Comparison of ENCODE assay signal across 14 mouse cellular contexts in the genomic region with DNA sequence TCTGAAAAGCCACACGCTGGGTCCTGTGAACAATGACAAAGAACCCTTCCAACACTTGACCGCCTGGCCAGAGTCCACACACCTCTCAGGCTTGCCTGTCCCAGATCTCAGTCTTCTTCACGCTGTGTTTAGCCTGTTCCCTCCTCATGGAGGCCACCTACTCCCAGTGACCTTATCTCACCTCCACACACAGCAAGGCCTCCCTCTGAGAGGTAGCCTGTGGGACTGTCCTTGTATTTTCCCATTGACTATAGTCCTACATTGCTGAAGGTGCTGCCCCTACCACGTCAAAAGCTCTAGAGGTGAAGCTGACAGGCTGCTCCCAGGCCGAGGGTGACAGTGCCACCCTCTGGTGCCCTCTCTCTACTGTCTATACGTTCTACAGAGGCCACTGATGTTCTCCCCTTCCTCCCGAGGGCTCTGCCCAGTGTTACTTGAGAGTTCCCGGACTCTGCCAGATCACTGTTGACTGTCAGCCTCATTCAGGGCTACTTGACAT. TPM values are rescaled to one million over a fixed set of nuclear protein-coding genes. Genes with fewer than 3 reads are reported as not detected.
DNase-seq lines count a peak whose midpoint lies in the region; ATAC-seq and TF ChIP-seq lines count a peak whose summit lies in the region.
"Had no signal": no experiment of that assay in that cellular context is flagged by ENCODE, and none has a peak within 500 bp of the region (broad histone marks: within the 10 kb centered on the region; RNA-seq: fewer than 3 reads in every experiment).

No protein-coding gene starts in this region.

- TF ChIP-seq RAD21 in CH12.LX (IDR thresholded peaks at IDR 0.05; ENCODE audit: low read depth, low read length): peak; percentile 76

- no peak overlapping the region for H3K9ac ChIP-seq in intestine, embryonic 16.5 days (ENCODE audit: low read depth, low read length)
- H3K9ac ChIP-seq in intestine, embryonic 15.5 days: no peak overlapping the region
- H3K9ac ChIP-seq in CH12.LX (ENCODE audit: insufficient read depth, low read depth): no peak overlapping the region
- peak overlapping the region; percentile 44; the same call in 1 of the 2 replicates for H3K9ac ChIP-seq in liver, embryonic 15.5 days
- no peak overlapping the region for H3K9ac ChIP-seq in hindbrain, embryonic 14.5 days
- no peak overlapping the region for H3K9ac ChIP-seq in midbrain, postnatal 0 days (replicated peaks; ENCODE audit: low read length, poor library complexity, severe bottlenecking)

- TF ChIP-seq CTCF in CH12.LX (conservative IDR thresholded peaks at IDR 0.05 in 1 of 2, IDR thresholded peaks at IDR 0.05 in 1 of 2; ENCODE audit: low read depth in 2 of 2, low read length in 2 of 2): peak in 1 of 2 experiments; percentile 82; a peak in 2 of 4 replicates
- no peak for TF ChIP-seq CTCF in midbrain, postnatal 0 days (IDR thresholded peaks at IDR 0.05)

- 69% methylated on average over 8 of the region's 8 CpGs for WGBS in intestine, embryonic 16.5 days
- 61% methylated on average over 8 of the region's 8 CpGs for WGBS in intestine, embryonic 15.5 days
- WGBS in liver, embryonic 15.5 days (ENCODE audit: insufficient replicate concordance): 36% methylated on average over 8 of the region's 8 CpGs
- 75% methylated on average over 8 of the region's 8 CpGs for WGBS in hindbrain, embryonic 14.5 days
- 70% methylated on average over 8 of the region's 8 CpGs for WGBS in midbrain, postnatal 0 days

- TF ChIP-seq EP300 in CH12.LX (IDR thresholded peaks at IDR 0.05; ENCODE audit: low read length): no peak

- no peaks in the 10 kb centered on the region for H3K9me3 ChIP-seq in intestine, embryonic 16.5 days (ENCODE audit: control insufficient read depth, low read length)
- no peaks in the 10 kb centered on the region for H3K9me3 ChIP-seq in intestine, embryonic 15.5 days
- H3K9me3 ChIP-seq in CH12.LX (replicated peaks; ENCODE audit: low read length): no peaks in the 10 kb centered on the region
- no peaks in the 10 kb centered on the region for H3K9me3 ChIP-seq in liver, embryonic 15.5 days (replicated peaks)
- H3K9me3 ChIP-seq in hindbrain, embryonic 14.5 days (ENCODE audit: control insufficient read depth, low read length): no peaks in the 10 kb centered on the region
- no peaks in the 10 kb centered on the region for H3K9me3 ChIP-seq in midbrain, postnatal 0 days (ENCODE audit: low read length)

- no peak overlapping the region for H3K27ac ChIP-seq in intestine, embryonic 16.5 days (ENCODE audit: low read length)
- H3K27ac ChIP-seq in intestine, embryonic 15.5 days: no peak overlapping the region
- H3K27ac ChIP-seq in CH12.LX (ENCODE audit: insufficient read depth, low read depth): no peak overlapping the region
- peak overlapping the region; percentile 83 for H3K27ac ChIP-seq in liver, embryonic 15.5 days (replicated peaks)
- no peak overlapping the region for H3K27ac ChIP-seq in hindbrain, embryonic 14.5 days
- no peak overlapping the region for H3K27ac ChIP-seq in midbrain, postnatal 0 days (ENCODE audit: low read depth, low read length)

- no peak for TF ChIP-seq POLR2A in CH12.LX (IDR thresholded peaks at IDR 0.05; ENCODE audit: low read depth, low read length)

- no peak overlapping the region for H3K4me3 ChIP-seq in intestine, embryonic 16.5 days (ENCODE audit: low read length)
- H3K4me3 ChIP-seq in intestine, embryonic 15.5 days (replicated peaks): no peak overlapping the region
- no peak overlapping the region for H3K4me3 ChIP-seq in CH12.LX (replicated peaks in 1 of 3; ENCODE audit: low read depth in 2 of 3, low read length in 2 of 3, poor library complexity in 1 of 3)
- H3K4me3 ChIP-seq in liver, embryonic 15.5 days (replicated peaks): 0 out of 2 replicates have a peak overlapping the region, but pooled peaks have one; percentile 12
- no peak overlapping the region for H3K4me3 ChIP-seq in hindbrain, embryonic 14.5 days (replicated peaks; ENCODE audit: low read length)
- H3K4me3 ChIP-seq in midbrain, postnatal 0 days (ENCODE audit: low read depth, low read length): no peak overlapping the region

- no peaks in the 10 kb centered on the region for H3K79me2 ChIP-seq in CH12.LX (replicated peaks; ENCODE audit: control insufficient read depth, extremely low read depth, insufficient read depth, poor library complexity, severe bottlenecking)

- no peaks in the 10 kb centered on the region for H3K4me1 ChIP-seq in intestine, embryonic 16.5 days (ENCODE audit: control insufficient read depth, insufficient read depth, low read length)
- 0 out of 2 replicates have a peak, but pooled peaks cover 4% of the 10 kb centered on the region for H3K4me1 ChIP-seq in intestine, embryonic 15.5 days (replicated peaks)
- peaks cover 0 to 8% of the 10 kb centered on the region in 2 experiments; a peak in 2 of 4 replicates for H3K4me1 ChIP-seq in CH12.LX (ENCODE audit: control insufficient read depth in 1 of 2, insufficient read depth in 2 of 2)
- H3K4me1 ChIP-seq in liver, embryonic 15.5 days (replicated peaks): peaks cover 55% of the 10 kb centered on the region
- no peaks in the 10 kb centered on the region for H3K4me1 ChIP-seq in hindbrain, embryonic 14.5 days (replicated peaks; ENCODE audit: control insufficient read depth, insufficient read depth, low read length)
- no peaks in the 10 kb centered on the region for H3K4me1 ChIP-seq in midbrain, postnatal 0 days (ENCODE audit: insufficient read depth, low read length)

- H3K4me2 ChIP-seq in intestine, embryonic 16.5 days (ENCODE audit: low read depth, low read length): no peak overlapping the region
- no peak overlapping the region for H3K4me2 ChIP-seq in intestine, embryonic 15.5 days (replicated peaks)
- no peak overlapping the region for H3K4me2 ChIP-seq in CH12.LX (ENCODE audit: insufficient read depth, low read depth, poor library complexity, severe bottlenecking)
- H3K4me2 ChIP-seq in liver, embryonic 15.5 days: peak overlapping the region; percentile 55
- H3K4me2 ChIP-seq in hindbrain, embryonic 14.5 days (replicated peaks): no peak overlapping the region
- H3K4me2 ChIP-seq in midbrain, postnatal 0 days (ENCODE audit: low read depth, low read length, poor library complexity, severe bottlenecking): no peak overlapping the region

- peak; percentile 33; the same call in 1 of the 2 replicates for ATAC-seq in intestine, embryonic 16.5 days
- ATAC-seq in intestine, embryonic 15.5 days: no peak
- peak; percentile 90 for ATAC-seq in liver, embryonic 15.5 days (ENCODE audit: insufficient read depth)
- ATAC-seq in hindbrain, embryonic 14.5 days (ENCODE audit: low FRiP score): no peak
- ATAC-seq in midbrain, postnatal 0 days (ENCODE audit: low FRiP score): no peak
- ATAC-seq: hindbrain, embryonic 16.5 days had no signal

- H3K36me3 ChIP-seq in intestine, embryonic 16.5 days (ENCODE audit: control insufficient read depth, insufficient read depth, low read length): no peaks in the 10 kb centered on the region
- H3K36me3 ChIP-seq in intestine, embryonic 15.5 days: no peaks in the 10 kb centered on the region
- H3K36me3 ChIP-seq in CH12.LX (replicated peaks in 1 of 2; ENCODE audit: control insufficient read depth in 1 of 2, insufficient read depth in 1 of 2, low read length in 1 of 2): no peaks in the 10 kb centered on the region
- H3K36me3 ChIP-seq in liver, embryonic 15.5 days (replicated peaks): no peaks in the 10 kb centered on the region
- no peaks in the 10 kb centered on the region for H3K36me3 ChIP-seq in hindbrain, embryonic 14.5 days (replicated peaks; ENCODE audit: control insufficient read depth, insufficient read depth)
- no peaks in the 10 kb centered on the region for H3K36me3 ChIP-seq in midbrain, postnatal 0 days (ENCODE audit: insufficient read depth, low read length)

- peak; percentile 26 for DNase-seq in CH12.LX (ENCODE audit: extremely low read depth)
- peak; percentile 67 to 75 for DNase-seq in cerebellum, postnatal 10 days
- DNase-seq in hindbrain, embryonic 14.5 days (ENCODE audit: low spot score): no peak
- no peak for DNase-seq in right cerebral cortex, postnatal 25 days
- DNase-seq in midbrain, postnatal 0 days (ENCODE audit: low spot score): no peak

- dilution Hi-C loops in CH12.LX (cut with MboI; ENCODE audit: extremely low pct_ligation_motif_present, extremely low pct_unique_long_range_greater_than_20kb, low sequenced_read_pairs): no loop called here

- in situ Hi-C loops in CH12.LX (cut with MboI; ENCODE audit: low pct_ligation_motif_present, low pct_unique_long_range_greater_than_20kb, low sequenced_read_pairs): no loop called here

- H3K27me3 ChIP-seq in intestine, embryonic 16.5 days (replicated peaks; ENCODE audit: control insufficient read depth, insufficient read depth, low read length): no peaks in the 10 kb centered on the region
- no peaks in the 10 kb centered on the region for H3K27me3 ChIP-seq in intestine, embryonic 15.5 days (replicated peaks)
- H3K27me3 ChIP-seq in CH12.LX (replicated peaks): peaks cover 58% of the 10 kb centered on the region
- H3K27me3 ChIP-seq in liver, embryonic 15.5 days: peaks cover 12% of the 10 kb centered on the region; the same call in 1 of the 2 replicates
- H3K27me3 ChIP-seq in hindbrain, embryonic 14.5 days (ENCODE audit: control insufficient read depth, insufficient read depth, low read length): no peaks in the 10 kb centered on the region
- no peaks in the 10 kb centered on the region for H3K27me3 ChIP-seq in midbrain, postnatal 0 days (ENCODE audit: insufficient read depth, low read length)

RNA-seq across cellular contexts. Expression of a gene that starts 0.8 kb away (rescaled TPM):
- polyA plus RNA-seq in intestine, embryonic 16.5 days (2015; fragmentation: Nextera tagmentation; extraction: Ambion mirVana): 2.1 and 3.1 TPM in 2 replicates
- 1.7 and 2.8 TPM in 2 replicates for polyA plus RNA-seq in intestine, embryonic 15.5 days (2015; fragmentation: Nextera tagmentation; extraction: Ambion mirVana)
- not detected in 2 replicates for total RNA-seq in CH12.LX (2012; rRNA removed)
- total RNA-seq in CH12.LX (2014; rRNA removed): not detected in 2 replicates
- polyA plus RNA-seq in CH12.LX (2012; ENCODE audit: insufficient read length, low read depth): not detected in 2 replicates
- polyA plus RNA-seq in liver, embryonic 15.5 days (2015; fragmentation: Nextera tagmentation; extraction: Ambion mirVana): 0.29 and 0.38 TPM in 2 replicates
- polyA plus RNA-seq in hindbrain, embryonic 14.5 days (2014; fragmentation: Nextera tagmentation; extraction: Ambion mirVana): not detected in 2 replicates
- not detected in 2 replicates for total RNA-seq in midbrain, postnatal 0 days (2014; rRNA removed)
- not detected in 2 replicates for polyA plus RNA-seq in midbrain, postnatal 0 days (2015; fragmentation: Nextera tagmentation; extraction: Ambion mirVana)
- total RNA-seq: ES-E14; gastrocnemius, postnatal 4 days; monocyte, adult 5-6 weeks had no signal
- polyA plus RNA-seq: hindbrain, embryonic 16.5 days; limb, embryonic 11.5 days; urinary bladder, adult 2 months had no signal

RNA-seq across cellular contexts. Expression of a gene that starts 16.4 kb away (rescaled TPM):
- 159 TPM in 2 replicates for polyA plus RNA-seq in intestine, embryonic 16.5 days (2015; fragmentation: Nextera tagmentation; extraction: Ambion mirVana)
- polyA plus RNA-seq in intestine, embryonic 15.5 days (2015; fragmentation: Nextera tagmentation; extraction: Ambion mirVana): 127 and 147 TPM in 2 replicates
- 69.5 and 90.3 TPM in 2 replicates for total RNA-seq in CH12.LX (2012; rRNA removed)
- total RNA-seq in CH12.LX (2014; rRNA removed): 57.0 and 63.4 TPM in 2 replicates
- polyA plus RNA-seq in CH12.LX (2012; ENCODE audit: insufficient read length, low read depth): 55.6 and 67.1 TPM in 2 replicates
- 115 and 127 TPM in 2 replicates for polyA plus RNA-seq in liver, embryonic 15.5 days (2015; fragmentation: Nextera tagmentation; extraction: Ambion mirVana)
- polyA plus RNA-seq in hindbrain, embryonic 14.5 days (2014; fragmentation: Nextera tagmentation; extraction: Ambion mirVana): 79.2 and 82.1 TPM in 2 replicates
- total RNA-seq in midbrain, postnatal 0 days (2014; rRNA removed): 37.4 and 45.6 TPM in 2 replicates
- 60.5 and 64.2 TPM in 2 replicates for polyA plus RNA-seq in midbrain, postnatal 0 days (2015; fragmentation: Nextera tagmentation; extraction: Ambion mirVana)

RNA-seq across cellular contexts. Expression of a gene that starts 19.2 kb away (rescaled TPM):
- 17.5 and 19.7 TPM in 2 replicates for polyA plus RNA-seq in intestine, embryonic 16.5 days (2015; fragmentation: Nextera tagmentation; extraction: Ambion mirVana)
- polyA plus RNA-seq in intestine, embryonic 15.5 days (2015; fragmentation: Nextera tagmentation; extraction: Ambion mirVana): 13.8 and 20.9 TPM in 2 replicates
- total RNA-seq in CH12.LX (2012; rRNA removed) (43.8 and 46.1 TPM in 2 replicates), CH12.LX (2014; rRNA removed) (14.8 and 15.9 TPM in 2 replicates)
- 33.3 and 34.7 TPM in 2 replicates for polyA plus RNA-seq in CH12.LX (2012; ENCODE audit: insufficient read length, low read depth)
- 6.0 and 7.9 TPM in 2 replicates for polyA plus RNA-seq in liver, embryonic 15.5 days (2015; fragmentation: Nextera tagmentation; extraction: Ambion mirVana)
- 70.0 and 74.7 TPM in 2 replicates for polyA plus RNA-seq in hindbrain, embryonic 14.5 days (2014; fragmentation: Nextera tagmentation; extraction: Ambion mirVana)
- 162 and 187 TPM in 2 replicates for total RNA-seq in midbrain, postnatal 0 days (2014; rRNA removed)
- polyA plus RNA-seq in midbrain, postnatal 0 days (2015; fragmentation: Nextera tagmentation; extraction: Ambion mirVana): 127 and 134 TPM in 2 replicates

RNA-seq across cellular contexts. Expression of a gene that starts 21.2 kb away (rescaled TPM):
- 15.1 and 18.1 TPM in 2 replicates for polyA plus RNA-seq in intestine, embryonic 16.5 days (2015; fragmentation: Nextera tagmentation; extraction: Ambion mirVana)
- polyA plus RNA-seq in intestine, embryonic 15.5 days (2015; fragmentation: Nextera tagmentation; extraction: Ambion mirVana): 6.9 and 9.2 TPM in 2 replicates
- 0.46 and 1.4 TPM in 2 replicates for total RNA-seq in CH12.LX (2012; rRNA removed)
- total RNA-seq in CH12.LX (2014; rRNA removed): not detected in 2 replicates
- not detected in 2 replicates for polyA plus RNA-seq in CH12.LX (2012; ENCODE audit: insufficient read length, low read depth)
- 77.6 and 97.4 TPM in 2 replicates for polyA plus RNA-seq in liver, embryonic 15.5 days (2015; fragmentation: Nextera tagmentation; extraction: Ambion mirVana)
- polyA plus RNA-seq in hindbrain, embryonic 14.5 days (2014; fragmentation: Nextera tagmentation; extraction: Ambion mirVana): not detected in 2 replicates
- total RNA-seq in midbrain, postnatal 0 days (2014; rRNA removed): not detected in 2 replicates
- polyA plus RNA-seq in midbrain, postnatal 0 days (2015; fragmentation: Nextera tagmentation; extraction: Ambion mirVana): not detected in 2 replicates
- polyA plus RNA-seq: hindbrain, embryonic 16.5 days had no signal

RNA-seq across cellular contexts. Expression of a gene that starts 34.7 kb away (rescaled TPM):
- 33.6 and 65.0 TPM in 2 replicates for polyA plus RNA-seq in intestine, embryonic 16.5 days (2015; fragmentation: Nextera tagmentation; extraction: Ambion mirVana)
- 24.3 and 35.8 TPM in 2 replicates for polyA plus RNA-seq in intestine, embryonic 15.5 days (2015; fragmentation: Nextera tagmentation; extraction: Ambion mirVana)
- total RNA-seq in CH12.LX (2012; rRNA removed) (6.0 and 21.1 TPM in 2 replicates), CH12.LX (2014; rRNA removed) (not detected in 2 replicates)
- 1.4 and 2.4 TPM in 2 replicates for polyA plus RNA-seq in CH12.LX (2012; ENCODE audit: insufficient read length, low read depth)
- polyA plus RNA-seq in liver, embryonic 15.5 days (2015; fragmentation: Nextera tagmentation; extraction: Ambion mirVana): 7.7 and 8.0 TPM in 2 replicates
- 1.7 TPM in 1 of 2 replicates, not detected in the other for polyA plus RNA-seq in hindbrain, embryonic 14.5 days (2014; fragmentation: Nextera tagmentation; extraction: Ambion mirVana)
- 3.6 TPM in 1 of 2 replicates, not detected in the other for total RNA-seq in midbrain, postnatal 0 days (2014; rRNA removed)
- polyA plus RNA-seq in midbrain, postnatal 0 days (2015; fragmentation: Nextera tagmentation; extraction: Ambion mirVana): 2.4 and 4.1 TPM in 2 replicates
- total RNA-seq: monocyte, adult 5-6 weeks had no signal

Comparison
In these comparisons a context has a peak if more than half of its experiments do, and no peak if none do; other contexts are left out.
1. ATAC-seq: peak in intestine, embryonic 16.5 days (single experiment) and liver, embryonic 15.5 days (single experiment); none in intestine, embryonic 15.5 days (single experiment), hindbrain, embryonic 14.5 days (single experiment) and midbrain, postnatal 0 days (single experiment).
2. DNase-seq: peak in CH12.LX (single experiment) and cerebellum, postnatal 10 days (2 of 2); none in hindbrain, embryonic 14.5 days (single experiment), right cerebral cortex, postnatal 25 days (single experiment) and midbrain, postnatal 0 days (single experiment).